Mouse (Mus musculus) limb, embryonic 15.5 days (tissue): ENCODE data around the gene Gm3646. TPM values are rescaled to one million over a fixed set of nuclear protein-coding genes. Genes with fewer than 3 reads are reported as not detected.

ENCODE experiments used
- ATAC-seq: fragments of 200-750 bp; cut with Nextera tagmentation; 2 replicates; pipeline ENCODE4 v1.8.0; 2017; ENCODE audit warnings: low read depth, moderate TSS enrichment; ENCODE audit not compliant: insufficient number of reproducible peaks, low FRiP score, low TSS enrichment
- H3K27ac ChIP-seq: fragments of 300-500 bp; sonication (generic); 2 replicates; pipeline ENCODE4 v1.5.1; 2015; ENCODE audit warnings: moderate library complexity, mild to moderate bottlenecking, inconsistent platforms
- H3K27me3 ChIP-seq: fragments of 300-500 bp; sonication (generic); 2 replicates; pipeline ENCODE4 v1.6.1; 2015; ENCODE audit warnings: inconsistent platforms
- H3K36me3 ChIP-seq: fragments of 300-500 bp; sonication (generic); 2 replicates; pipeline ENCODE4 v1.6.1; 2015; ENCODE audit warnings: inconsistent platforms
- H3K4me1 ChIP-seq: fragments of 300-500 bp; sonication (generic); 2 replicates; pipeline ENCODE4 v1.6.1; 2015; ENCODE audit warnings: inconsistent platforms
- H3K4me2 ChIP-seq: fragments of 300-500 bp; sonication (generic); 2 replicates; pipeline ENCODE4 v1.6.1; 2015; ENCODE audit warnings: mild to moderate bottlenecking, inconsistent platforms
- H3K4me3 ChIP-seq: fragments of 300-500 bp; sonication (generic); 2 replicates; pipeline ENCODE4 v1.5.1; 2015; ENCODE audit warnings: mild to moderate bottlenecking, inconsistent platforms
- H3K9ac ChIP-seq: fragments of 300-500 bp; sonication (generic); 2 replicates; pipeline ENCODE4 v1.6.1; 2015; ENCODE audit warnings: inconsistent platforms
- H3K9me3 ChIP-seq: fragments of 300-500 bp; sonication (generic); 2 replicates; pipeline ENCODE4 v1.6.1; 2016; ENCODE audit warnings: inconsistent platforms
- WGBS: fragments of 180-500 bp; shearing (Covaris S2); methylation state at CpG from one replicate; pipeline ENCODE4 v1.1.7; 2015; 5-methylcytosine and 5-hydroxymethylcytosine counted together
- polyA plus RNA-seq: library from polyadenylated mRNA; unstranded; fragments of >200 nt; fragmentation: Nextera tagmentation; extraction: Ambion mirVana; gene quantifications from 2 replicates; pipeline ENCODE4 v1.2.1, GENCODE M21; 2015

Gm3646 gene
- polyA plus RNA-seq, 1 experiment from 2014 or later: not detected

DNA sequence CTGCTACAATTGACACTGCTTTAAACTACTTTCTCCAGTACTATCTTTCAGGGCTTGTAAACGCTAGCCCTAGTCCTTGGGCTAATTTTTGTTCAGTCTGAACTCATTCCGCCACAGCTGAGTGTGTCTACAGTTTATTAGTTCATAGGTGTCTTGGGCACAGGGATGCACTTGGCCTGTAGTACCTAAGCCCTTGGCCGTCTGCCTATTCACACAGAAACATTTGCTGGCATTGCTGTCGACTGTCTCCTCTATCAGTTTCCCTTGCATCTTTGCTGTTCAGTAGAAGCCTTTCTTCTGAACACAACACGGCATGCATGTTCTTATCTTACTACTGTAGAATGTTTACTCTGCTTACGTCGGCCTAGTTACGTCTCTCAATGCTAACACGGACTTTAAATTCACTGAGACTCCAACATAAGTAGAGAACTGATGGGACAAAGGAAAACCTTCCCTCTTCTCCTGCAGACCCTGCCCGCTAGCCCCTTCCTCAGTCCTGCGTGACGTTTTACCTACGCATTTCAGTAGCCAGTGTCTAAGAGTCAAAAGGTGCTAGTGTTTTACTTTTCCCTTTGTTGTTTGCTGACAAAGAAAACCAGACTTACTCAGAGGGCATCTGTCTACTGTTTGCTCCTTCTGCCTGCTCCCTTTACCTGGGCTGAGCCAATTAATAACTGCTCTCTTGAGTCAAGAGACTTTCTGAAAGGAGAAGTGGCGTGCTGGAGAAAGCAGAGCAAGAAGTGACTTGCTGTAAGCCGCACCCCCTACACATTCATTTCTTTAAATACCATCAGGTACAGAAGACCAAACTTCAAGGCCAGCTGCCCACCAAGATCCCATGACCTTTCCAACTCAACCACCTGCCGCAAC lies 25.8 kb downstream of the Gm3646 start:
- no peak for ATAC-seq
- H3K4me2 ChIP-seq: no peak overlapping the region
- H3K27me3 ChIP-seq: no peaks in the 10 kb centered on the region
- no peaks in the 10 kb centered on the region for H3K4me1 ChIP-seq
- 86% methylated on average over 16 of the region's 16 CpGs for WGBS
- no peak overlapping the region for H3K4me3 ChIP-seq
- H3K9ac ChIP-seq: no peak overlapping the region
- H3K36me3 ChIP-seq: no peaks in the 10 kb centered on the region
- no peaks in the 10 kb centered on the region for H3K9me3 ChIP-seq
- H3K27ac ChIP-seq: no peak overlapping the region

GRCm38 (mm10) chr1:39773991-39774729 lies 31.0 kb downstream of the Gm3646 start:
- Histone ChIP-seq H3K27ac (no peak overlapping the region), H3K4me1 (0 out of 2 replicates have a peak, but pooled peaks cover 6% of the 10 kb centered on the region), H3K9ac (no peak overlapping the region), H3K4me3 (no peak overlapping the region), H3K9me3 (no peaks in the 10 kb centered on the region), H3K36me3 (no peaks in the 10 kb centered on the region), H3K4me2 (no peak overlapping the region), H3K27me3 (no peaks in the 10 kb centered on the region)
- no peak for ATAC-seq
- whole genome bisulfite sequencing: 80% methylated on average over 14 of the region's 14 CpGs

- Histone ChIP-seq H3K9me3 (no peaks in the 10 kb centered on the region), H3K36me3 (no peaks in the 10 kb centered on the region), H3K9ac (no peak overlapping the region), H3K4me1 (0 out of 2 replicates have a peak, but pooled peaks cover 6% of the 10 kb centered on the region), H3K27me3 (no peaks in the 10 kb centered on the region), H3K27ac (no peak overlapping the region), H3K4me3 (no peak overlapping the region), H3K4me2 (no peak overlapping the region)
- 74% methylated on average over 5 of the region's 5 CpGs for WGBS
- no peak for ATAC-seq
Measured at GRCm38 (mm10) chr1:39773551-39773950, 31.6 kb downstream of the Gm3646 start.

DNA sequence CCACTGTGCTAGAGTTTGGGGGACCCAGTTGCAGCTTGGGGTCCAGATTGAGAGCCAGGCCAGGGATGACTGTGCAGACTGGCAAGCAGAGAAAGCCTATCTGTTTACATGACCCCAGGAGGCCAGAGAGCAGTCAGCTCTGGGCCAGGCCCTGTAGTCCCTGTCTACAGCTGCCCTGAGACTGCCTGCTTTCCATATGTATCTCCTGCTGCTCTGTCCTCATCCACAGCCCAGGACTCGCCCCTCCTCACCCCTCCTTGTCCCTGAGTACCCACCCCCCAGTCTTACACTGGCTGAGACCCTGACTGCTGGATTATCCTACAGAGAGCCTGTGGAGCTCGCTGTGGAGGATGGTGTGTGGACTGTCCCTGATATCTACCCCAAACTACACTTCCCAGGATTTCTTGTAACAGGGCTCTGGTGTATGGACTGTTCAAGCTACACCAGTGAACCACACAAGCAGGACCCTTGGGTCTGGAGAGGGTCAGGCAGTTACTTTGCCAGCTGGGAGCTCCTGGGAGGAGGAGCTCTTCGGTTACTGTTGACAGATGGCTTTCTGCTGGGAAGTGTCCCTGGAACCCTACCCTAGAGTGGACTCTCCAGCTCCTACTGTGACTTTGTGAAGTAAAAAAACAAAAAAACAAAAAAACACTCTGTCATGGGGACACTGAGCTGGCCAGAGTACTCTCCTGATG lies 32.6 kb downstream of the Gm3646 start:
- WGBS: 36% methylated on average over 3 of the region's 3 CpGs
- Histone ChIP-seq H3K9ac (no peak overlapping the region), H3K4me3 (no peak overlapping the region), H3K27me3 (no peaks in the 10 kb centered on the region), H3K4me1 (0 out of 2 replicates have a peak, but pooled peaks cover 6% of the 10 kb centered on the region), H3K27ac (no peak overlapping the region), H3K9me3 (no peaks in the 10 kb centered on the region), H3K36me3 (no peaks in the 10 kb centered on the region), H3K4me2 (no peak overlapping the region)
- ATAC-seq: peak; percentile 44; the same call in 1 of the 2 replicates

DNA sequence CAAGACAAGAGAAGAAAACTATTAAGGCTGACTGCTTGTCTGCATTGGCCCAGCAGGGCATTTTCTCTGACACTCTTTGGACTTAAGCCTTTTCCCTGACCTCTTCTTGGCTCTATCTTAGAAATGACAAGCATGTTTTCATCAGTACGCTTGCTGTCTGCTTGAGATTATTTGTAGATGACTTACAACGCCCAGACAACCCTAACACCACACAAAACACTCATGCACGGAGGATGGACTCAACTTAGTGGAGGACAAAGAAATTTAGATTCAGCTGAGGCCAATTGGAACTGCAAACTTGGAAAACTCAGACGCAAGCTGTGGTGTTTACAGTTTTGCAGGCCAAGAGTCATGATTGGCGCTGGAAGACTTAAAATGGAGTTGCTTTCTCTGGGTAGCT lies 34.7 kb downstream of the Gm3646 start:
- Histone ChIP-seq H3K27ac (no peak overlapping the region), H3K4me3 (no peak overlapping the region), H3K9ac (no peak overlapping the region), H3K27me3 (no peaks in the 10 kb centered on the region), H3K9me3 (no peaks in the 10 kb centered on the region), H3K4me2 (no peak overlapping the region), H3K36me3 (no peaks in the 10 kb centered on the region), H3K4me1 (0 out of 2 replicates have a peak, but pooled peaks cover 6% of the 10 kb centered on the region)
- no peak for ATAC-seq
- 76% methylated on average over 5 of the region's 5 CpGs for WGBS

GRCm38 (mm10) chr1:39768017-39768416 lies 37.1 kb downstream of the Gm3646 start:
- no peak for ATAC-seq
- H3K27me3 ChIP-seq: no peaks in the 10 kb centered on the region
- 52% methylated on average over 3 of the region's 3 CpGs for WGBS
- H3K36me3 ChIP-seq: no peaks in the 10 kb centered on the region
- H3K4me3 ChIP-seq: no peak overlapping the region
- no peak overlapping the region for H3K9ac ChIP-seq
- no peak overlapping the region for H3K4me2 ChIP-seq
- H3K27ac ChIP-seq: no peak overlapping the region
- H3K4me1 ChIP-seq: 0 out of 2 replicates have a peak, but pooled peaks cover 6% of the 10 kb centered on the region
- H3K9me3 ChIP-seq: no peaks in the 10 kb centered on the region

- Histone ChIP-seq H3K36me3 (no peaks in the 10 kb centered on the region), H3K27ac (no peak overlapping the region), H3K27me3 (no peaks in the 10 kb centered on the region), H3K9ac (no peak overlapping the region), H3K4me1 (peaks cover 11% of the 10 kb centered on the region), H3K4me2 (no peak overlapping the region), H3K4me3 (no peak overlapping the region), H3K9me3 (no peaks in the 10 kb centered on the region)
- WGBS: 70% methylated on average over 7 of the region's 7 CpGs
- ATAC-seq: no peak
Measured at GRCm38 (mm10) chr1:39765854-39766493, 39.2 kb downstream of the Gm3646 start.

GRCm38 (mm10) chr1:39762025-39762370 lies 43.1 kb downstream of the Gm3646 start:
- H3K4me2 ChIP-seq: peak overlapping the region; percentile 31
- ATAC-seq: peak; percentile 58; the same call in 1 of the 2 replicates
- H3K27ac ChIP-seq: peak overlapping the region; percentile 84
- under 1% methylated on average over 10 of the region's 10 CpGs for WGBS
- H3K27me3 ChIP-seq: no peaks in the 10 kb centered on the region
- 0 out of 2 replicates have a peak overlapping the region, but pooled peaks have one; percentile 8 for H3K4me3 ChIP-seq
- no peaks in the 10 kb centered on the region for H3K9me3 ChIP-seq
- peaks cover 39% of the 10 kb centered on the region for H3K4me1 ChIP-seq
- H3K36me3 ChIP-seq: no peaks in the 10 kb centered on the region
- no peak overlapping the region for H3K9ac ChIP-seq

- H3K4me2 ChIP-seq: peak overlapping the region; percentile 31
- 4% methylated on average over 22 of the region's 22 CpGs for WGBS
- no peaks in the 10 kb centered on the region for H3K9me3 ChIP-seq
- no peaks in the 10 kb centered on the region for H3K36me3 ChIP-seq
- H3K27ac ChIP-seq: peak overlapping the region; percentile 84
- no peak for ATAC-seq
- H3K27me3 ChIP-seq: no peaks in the 10 kb centered on the region
- 0 out of 2 replicates have a peak overlapping the region, but pooled peaks have one; percentile 8 for H3K4me3 ChIP-seq
- no peak overlapping the region for H3K9ac ChIP-seq
- peaks cover 42% of the 10 kb centered on the region for H3K4me1 ChIP-seq
Measured at GRCm38 (mm10) chr1:39761211-39762024, 43.7 kb downstream of the Gm3646 start.

DNA sequence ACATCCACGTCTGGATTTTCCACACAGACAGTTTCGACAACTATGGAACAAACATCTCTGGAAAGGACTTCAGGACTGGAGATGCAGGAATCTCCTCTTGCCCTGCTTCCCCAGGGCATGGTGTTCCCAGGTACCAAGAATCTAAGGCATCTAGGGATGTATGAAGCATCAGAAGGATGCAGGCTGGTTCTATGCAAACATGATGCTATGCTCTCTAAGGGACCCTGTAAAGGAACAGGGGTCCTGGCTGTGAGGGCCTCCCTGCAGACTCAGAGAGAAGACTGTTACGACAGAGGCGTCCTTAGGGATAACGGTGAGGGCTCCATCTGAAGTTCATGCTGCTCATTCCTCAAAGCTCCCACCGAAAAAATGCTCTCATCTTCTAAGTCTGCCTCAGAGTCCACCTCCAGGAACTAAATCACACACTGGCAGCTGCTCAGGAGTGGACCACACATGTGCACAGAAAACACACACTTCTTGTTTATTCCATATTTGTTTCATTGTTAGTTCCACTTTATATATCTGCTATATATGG lies 44.9 kb downstream of the Gm3646 start:
- Histone ChIP-seq H3K27ac (peak overlapping the region; percentile 44; the same call in 1 of the 2 replicates), H3K36me3 (no peaks in the 10 kb centered on the region)
- 53% methylated on average over 6 of the region's 6 CpGs for WGBS

More for the DNA sequence above, 44.9 kb downstream of the Gm3646 start:
- Histone ChIP-seq H3K4me1 (peaks cover 42% of the 10 kb centered on the region), H3K4me2 (no peak overlapping the region), H3K4me3 (no peak overlapping the region), H3K9ac (no peak overlapping the region), H3K9me3 (no peaks in the 10 kb centered on the region), H3K27me3 (no peaks in the 10 kb centered on the region)
- ATAC-seq: no peak
